Mouse (Mus musculus): ENCODE measurements around the gene Psenen. TPM values are rescaled to one million over a fixed set of nuclear protein-coding genes. Genes with fewer than 3 reads are reported as not detected.

Gene Psenen
- polyA plus RNA-seq, 1 experiment from 2014 or later, result 99.3 TPM

GRCm38 (mm10) chr7:30591605-30591951 is 28.2 kb upstream of the Psenen start:
- Histone ChIP-seq H3K9me3 (ENCODE audit: control insufficient read depth, low read length) (no peaks in the 10 kb centered on the region), H3K4me1 (replicated peaks; ENCODE audit: control insufficient read depth, insufficient read depth, low read length) (peaks cover 8% of the 10 kb centered on the region), H3K4me2 (ENCODE audit: low read depth, low read length, severe bottlenecking) (no peak overlapping the region), H3K27me3 (ENCODE audit: control insufficient read depth, insufficient read depth, low read length) (no peaks in the 10 kb centered on the region), H3K36me3 (ENCODE audit: control insufficient read depth, insufficient read depth, low read length) (no peaks in the 10 kb centered on the region), H3K9ac (ENCODE audit: low read length) (no peak overlapping the region), H3K27ac (ENCODE audit: low read depth, low read length) (no peak overlapping the region), H3K4me3 (ENCODE audit: low read depth, low read length) (no peak overlapping the region)
- no peak for DNase-seq (ENCODE audit: low spot score)
- ATAC-seq (replicated peaks; ENCODE audit: low FRiP score), result no peak
- WGBS, result 27% methylated on average over 4 of the region's 4 CpGs

GRCm38 (mm10) chr7:30590927-30591604 is 27.6 kb upstream of the Psenen start:
- no peak overlapping the region for H3K4me2 ChIP-seq (ENCODE audit: low read depth, low read length, severe bottlenecking)
- no peak for DNase-seq (ENCODE audit: low spot score)
- no peaks in the 10 kb centered on the region for H3K27me3 ChIP-seq (ENCODE audit: control insufficient read depth, insufficient read depth, low read length)
- H3K9ac ChIP-seq (ENCODE audit: low read length), result no peak overlapping the region
- 86% methylated on average over 9 of the region's 9 CpGs for WGBS
- H3K9me3 ChIP-seq (ENCODE audit: control insufficient read depth, low read length), result no peaks in the 10 kb centered on the region
- peaks cover 8% of the 10 kb centered on the region for H3K4me1 ChIP-seq (replicated peaks; ENCODE audit: control insufficient read depth, insufficient read depth, low read length)
- no peak for ATAC-seq (replicated peaks; ENCODE audit: low FRiP score)
- no peak overlapping the region for H3K4me3 ChIP-seq (ENCODE audit: low read depth, low read length)
- H3K27ac ChIP-seq (ENCODE audit: low read depth, low read length), result no peak overlapping the region
- no peaks in the 10 kb centered on the region for H3K36me3 ChIP-seq (ENCODE audit: control insufficient read depth, insufficient read depth, low read length)

DNA sequence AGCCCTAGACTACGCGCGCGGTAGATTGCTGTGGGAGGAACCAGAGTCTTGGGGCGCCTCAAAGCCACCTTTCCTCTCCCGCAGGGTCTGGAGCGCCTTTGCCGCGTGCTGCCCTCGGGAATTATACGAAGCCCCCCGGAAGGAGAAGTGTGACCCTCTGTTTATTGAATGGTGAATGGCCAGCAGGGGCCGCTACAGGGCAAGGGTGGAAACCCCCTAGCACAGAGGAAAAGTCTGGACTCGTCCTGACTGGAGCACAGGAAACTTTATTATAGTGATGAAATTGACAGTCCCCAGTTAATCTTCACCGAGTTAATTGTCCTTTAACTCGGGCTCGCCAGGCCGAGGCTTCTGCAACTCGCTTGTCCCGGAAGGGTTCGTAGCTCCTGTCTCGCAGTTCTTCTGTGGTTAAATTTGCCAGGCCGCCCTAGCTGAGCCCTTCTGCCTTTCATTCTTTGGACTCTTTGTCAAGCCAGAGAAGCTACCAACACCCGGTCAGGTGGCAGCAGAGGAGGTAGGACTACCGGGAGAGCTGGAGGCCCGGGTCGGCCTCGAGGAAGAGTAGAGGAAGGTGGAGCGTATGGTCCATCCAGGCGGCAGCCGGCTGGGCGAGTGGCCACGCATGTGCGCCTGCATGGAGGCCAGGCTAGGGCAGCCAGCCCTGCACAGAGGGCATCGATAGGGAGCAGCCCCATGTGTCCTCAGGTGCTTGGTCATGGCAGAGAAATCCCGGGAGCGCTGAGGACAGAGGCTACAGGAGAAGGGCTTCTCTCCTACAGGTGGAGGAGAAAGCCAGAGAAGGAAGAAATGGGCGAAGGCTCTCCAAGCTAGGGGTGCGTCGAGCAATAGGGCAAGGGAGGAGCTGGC is 26.2 kb upstream of the Psenen start:
- Histone ChIP-seq H3K27ac (ENCODE audit: low read depth, low read length) (peak overlapping the region; percentile 13), H3K9me3 (ENCODE audit: control insufficient read depth, low read length) (no peaks in the 10 kb centered on the region), H3K4me1 (replicated peaks; ENCODE audit: control insufficient read depth, insufficient read depth, low read length) (peaks cover 8% of the 10 kb centered on the region), H3K4me3 (ENCODE audit: low read depth, low read length) (peak overlapping the region; percentile 96), H3K9ac (ENCODE audit: low read length) (peak overlapping the region; percentile 99), H3K36me3 (ENCODE audit: control insufficient read depth, insufficient read depth, low read length) (peaks cover 4% of the 10 kb centered on the region; the same call in 1 of the 2 replicates), H3K27me3 (ENCODE audit: control insufficient read depth, insufficient read depth, low read length) (no peaks in the 10 kb centered on the region), H3K4me2 (ENCODE audit: low read depth, low read length, severe bottlenecking) (peak overlapping the region; percentile 93)
- peak; percentile 63 for ATAC-seq (replicated peaks; ENCODE audit: low FRiP score)
- 29% methylated on average over 40 of the region's 40 CpGs for WGBS
- peak; percentile 94 for DNase-seq (ENCODE audit: low spot score)

DNA sequence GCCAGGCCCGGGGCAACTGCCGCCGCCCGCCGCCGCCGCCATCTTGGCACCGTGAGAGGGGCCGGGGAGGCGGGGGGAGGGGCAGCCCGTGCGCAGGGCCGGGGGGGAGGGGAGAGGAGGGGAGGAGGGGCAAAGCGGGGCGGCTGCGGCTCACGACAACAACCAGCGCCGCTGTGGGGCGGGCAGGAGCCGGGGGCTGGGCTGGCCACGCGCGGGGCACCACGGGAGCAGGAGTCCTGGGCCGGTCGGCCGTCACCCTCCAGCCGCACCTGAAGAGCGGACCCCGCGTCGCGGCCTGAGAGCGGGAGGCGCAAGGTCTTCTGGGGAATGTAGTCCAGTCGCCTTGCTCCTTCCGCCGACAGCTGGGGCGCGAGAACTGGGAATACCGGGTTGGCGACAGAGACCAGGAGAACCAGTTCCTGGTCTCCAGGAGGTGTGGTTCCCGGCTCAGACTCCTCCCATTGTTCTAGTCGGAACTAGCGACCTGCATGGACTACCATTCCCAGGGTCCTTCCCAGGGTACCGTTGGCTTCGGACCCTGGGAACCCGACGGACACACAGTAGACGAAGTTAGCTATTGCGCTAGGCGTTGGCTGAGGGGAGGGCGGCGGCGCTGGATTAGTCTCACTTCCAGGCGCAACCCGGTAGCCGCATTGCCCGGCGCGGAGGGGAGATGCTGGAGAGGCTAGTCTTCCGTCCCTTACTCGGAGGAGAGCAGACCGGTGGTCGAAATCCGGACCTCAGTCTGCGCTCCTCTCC is 25.4 kb upstream of the Psenen start, which contains the start of gene Kmt2b:
TSS of gene Kmt2b (minus strand) at position 51 of the 759 bp plus-strand sequence.
- peak; percentile 99 for DNase-seq (ENCODE audit: low spot score)

DNA sequence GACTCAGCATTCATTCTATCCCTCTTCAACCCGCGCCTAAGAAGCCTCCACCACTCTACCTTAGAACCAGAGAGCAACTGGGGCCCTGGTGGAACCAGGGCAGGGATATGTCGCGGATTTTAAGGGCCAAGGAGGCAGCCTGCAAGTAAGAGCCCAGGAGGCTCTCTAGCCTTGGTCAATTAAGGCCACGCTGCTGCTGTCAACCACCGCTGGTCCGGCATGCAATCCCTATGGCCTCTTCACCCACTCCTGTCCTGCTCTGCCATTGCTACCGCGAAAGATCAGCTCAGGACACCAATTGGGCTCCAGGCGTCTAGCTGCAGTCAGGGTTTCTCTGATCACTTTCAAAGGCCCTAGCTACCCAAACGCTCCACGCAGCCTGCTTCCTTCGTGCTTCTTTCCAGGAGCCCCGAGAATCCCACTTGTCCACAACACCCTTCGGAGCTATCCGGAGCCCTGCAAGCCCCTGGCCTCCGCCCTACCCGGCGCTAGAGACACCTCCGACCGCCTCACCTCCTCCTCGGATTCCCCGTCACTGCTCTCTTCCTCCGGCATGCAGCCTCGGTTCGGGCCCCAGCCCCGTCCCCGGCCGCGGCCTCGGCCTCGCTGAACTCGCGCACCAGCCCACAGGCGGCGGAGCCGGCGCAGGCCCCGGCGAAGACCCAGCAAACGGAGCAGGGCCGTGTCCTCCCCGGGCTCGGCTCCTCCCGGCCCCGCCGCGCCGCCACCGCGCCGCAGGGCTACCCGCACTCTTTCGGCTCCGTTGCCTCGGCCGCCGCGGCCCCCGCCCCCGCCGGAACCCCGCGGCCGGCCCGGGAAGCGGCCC is 24.6 kb upstream of the Psenen start:
- Histone ChIP-seq H3K9ac (ENCODE audit: low read length) (peak overlapping the region; percentile 99), H3K27ac (ENCODE audit: low read depth, low read length) (peak overlapping the region; percentile 85), H3K4me2 (ENCODE audit: low read depth, low read length, severe bottlenecking) (peak overlapping the region; percentile 93), H3K27me3 (ENCODE audit: control insufficient read depth, insufficient read depth, low read length) (no peaks in the 10 kb centered on the region), H3K4me3 (ENCODE audit: low read depth, low read length) (peak overlapping the region; percentile 96), H3K4me1 (replicated peaks; ENCODE audit: control insufficient read depth, insufficient read depth, low read length) (peaks cover 8% of the 10 kb centered on the region), H3K36me3 (ENCODE audit: control insufficient read depth, insufficient read depth, low read length) (peaks cover 11% of the 10 kb centered on the region; the same call in 1 of the 2 replicates), H3K9me3 (ENCODE audit: control insufficient read depth, low read length) (no peaks in the 10 kb centered on the region)
- DNase-seq (ENCODE audit: low spot score) (peak; percentile 79), ATAC-seq (replicated peaks; ENCODE audit: low FRiP score) (peak; percentile 50)
- WGBS, result under 1% methylated on average over 60 of the region's 67 CpGs

More for the DNA sequence above, 25.4 kb upstream of the Psenen start, which contains the start of gene Kmt2b:
- Histone ChIP-seq H3K4me1 (replicated peaks; ENCODE audit: control insufficient read depth, insufficient read depth, low read length) (peaks cover 8% of the 10 kb centered on the region), H3K27me3 (ENCODE audit: control insufficient read depth, insufficient read depth, low read length) (no peaks in the 10 kb centered on the region), H3K9me3 (ENCODE audit: control insufficient read depth, low read length) (no peaks in the 10 kb centered on the region), H3K9ac (ENCODE audit: low read length) (peak within 1 kb of the TSS; percentile 99), H3K36me3 (ENCODE audit: control insufficient read depth, insufficient read depth, low read length) (peaks cover 9% of the 10 kb centered on the region; the same call in 1 of the 2 replicates), H3K27ac (ENCODE audit: low read depth, low read length) (peak within 1 kb of the TSS; percentile 85), H3K4me2 (ENCODE audit: low read depth, low read length, severe bottlenecking) (peak within 1 kb of the TSS; percentile 93), H3K4me3 (ENCODE audit: low read depth, low read length) (peak within 1 kb of the TSS; percentile 96)
- ATAC-seq (replicated peaks; ENCODE audit: low FRiP score), result peak; percentile 95
- WGBS, result under 1% methylated on average over 48 of the region's 68 CpGs

- peaks cover 14% of the 10 kb centered on the region for H3K36me3 ChIP-seq (ENCODE audit: control insufficient read depth, insufficient read depth, low read length)
- H3K4me1 ChIP-seq (replicated peaks; ENCODE audit: control insufficient read depth, insufficient read depth, low read length), result peaks cover 8% of the 10 kb centered on the region
- no peak overlapping the region for H3K27ac ChIP-seq (ENCODE audit: low read depth, low read length)
- WGBS, result 90% methylated on average over 28 of the region's 28 CpGs
- DNase-seq (ENCODE audit: low spot score) (no peak), ATAC-seq (replicated peaks; ENCODE audit: low FRiP score) (no peak)
- H3K4me2 ChIP-seq (ENCODE audit: low read depth, low read length, severe bottlenecking), result no peak overlapping the region; the same call in 1 of the 2 replicates
- no peak overlapping the region; the same call in 1 of the 2 replicates for H3K4me3 ChIP-seq (ENCODE audit: low read depth, low read length)
- H3K9me3 ChIP-seq (ENCODE audit: control insufficient read depth, low read length), result no peaks in the 10 kb centered on the region
- no peaks in the 10 kb centered on the region for H3K27me3 ChIP-seq (ENCODE audit: control insufficient read depth, insufficient read depth, low read length)
- no peak overlapping the region; the same call in 1 of the 2 replicates for H3K9ac ChIP-seq (ENCODE audit: low read length)
Measured at GRCm38 (mm10) chr7:30586455-30587020, 23.1 kb upstream of the Psenen start.

DNA sequence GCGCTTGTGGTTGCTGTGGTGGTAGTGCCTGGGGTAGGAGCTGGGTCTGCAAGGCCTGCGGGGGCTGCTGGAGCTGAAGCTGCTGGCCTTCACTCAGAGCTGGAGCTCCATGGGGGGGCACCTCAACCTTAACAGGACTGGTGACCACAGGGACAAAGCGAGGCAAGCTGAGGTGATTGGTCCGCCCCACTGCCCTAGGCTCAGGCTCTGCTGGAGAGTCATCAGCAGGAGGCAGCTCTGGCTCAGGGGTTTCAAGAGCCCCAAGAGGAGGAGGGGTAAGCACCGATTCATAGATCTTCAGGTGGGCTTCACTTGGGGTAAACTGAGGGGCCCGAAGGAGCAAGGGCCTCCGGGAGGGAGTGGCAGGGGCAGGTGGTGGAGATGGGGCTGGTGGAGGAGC is 21.7 kb upstream of the Psenen start:
- Histone ChIP-seq H3K27ac (ENCODE audit: low read depth, low read length) (no peak overlapping the region), H3K4me3 (ENCODE audit: low read depth, low read length) (no peak overlapping the region), H3K9ac (ENCODE audit: low read length) (no peak overlapping the region), H3K9me3 (ENCODE audit: control insufficient read depth, low read length) (no peaks in the 10 kb centered on the region), H3K36me3 (ENCODE audit: control insufficient read depth, insufficient read depth, low read length) (peaks cover 23% of the 10 kb centered on the region), H3K4me2 (ENCODE audit: low read depth, low read length, severe bottlenecking) (no peak overlapping the region), H3K27me3 (ENCODE audit: control insufficient read depth, insufficient read depth, low read length) (no peaks in the 10 kb centered on the region), H3K4me1 (replicated peaks; ENCODE audit: control insufficient read depth, insufficient read depth, low read length) (peaks cover 8% of the 10 kb centered on the region)
- no peak for DNase-seq (ENCODE audit: low spot score)
- 93% methylated on average over 7 of the region's 7 CpGs for WGBS
- ATAC-seq (replicated peaks; ENCODE audit: low FRiP score), result no peak
